ENCODE assay signal across 11 mouse cellular contexts in the genomic region with DNA sequence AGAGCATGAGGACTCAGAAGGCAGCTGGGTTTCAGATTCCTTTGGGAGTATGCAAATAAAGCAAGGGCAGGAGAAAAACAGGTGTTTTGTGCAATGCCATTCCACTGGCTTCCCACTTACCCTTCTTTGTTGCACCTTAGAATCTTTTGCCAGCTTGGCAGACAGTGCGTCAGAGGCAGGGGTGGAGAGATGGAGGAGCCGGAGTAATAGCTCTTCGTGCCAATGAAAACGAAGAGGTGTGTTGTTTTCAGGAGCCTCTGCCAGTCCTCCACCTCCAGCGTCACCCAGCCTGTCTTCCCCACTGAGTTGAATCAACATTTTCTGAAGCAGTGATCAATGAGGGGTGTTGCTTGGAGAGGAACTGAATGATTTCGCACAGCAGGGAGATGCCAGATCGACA.
A peak's percentile ranks its signal among the peaks of the same experiment; 100 is the strongest.
DNase-seq lines count a peak whose midpoint lies in the region; ATAC-seq lines count a peak whose summit lies in the region.
"Had no signal": no experiment of that assay in that cellular context is flagged by ENCODE, and none has a peak within 500 bp of the region (broad histone marks: within the 10 kb centered on the region; RNA-seq: fewer than 3 reads in every experiment).

No protein-coding gene starts in this region.

- H3K9ac ChIP-seq in liver, embryonic 12.5 days, result no peak overlapping the region
- H3K9ac ChIP-seq: liver, embryonic 15.5 days had no signal

- H3K27me3 ChIP-seq in liver, embryonic 12.5 days (replicated peaks), result no peaks in the 10 kb centered on the region
- H3K27me3 ChIP-seq: liver, embryonic 15.5 days had no signal

- no peaks in the 10 kb centered on the region for H3K36me3 ChIP-seq in liver, embryonic 12.5 days
- H3K36me3 ChIP-seq: liver, embryonic 15.5 days had no signal

- H3K4me1 ChIP-seq in liver, embryonic 12.5 days, result no peaks in the 10 kb centered on the region
- H3K4me1 ChIP-seq: liver, embryonic 15.5 days had no signal

- DNase-seq in frontal cortex, postnatal 25 days (ENCODE audit: low spot score in 2 of 2), result no peak
- DNase-seq in right cerebral cortex, adult 2 months (ENCODE audit: low spot score in 2 of 2), result peak; percentile 5 to 34
- DNase-seq in right cerebral cortex, postnatal 4 days, result no peak
- peak; percentile 7 to 34 for DNase-seq in left cerebral cortex, postnatal 25 days (ENCODE audit: low spot score in 2 of 2)
- no peak for DNase-seq in retina, postnatal 1 day
- DNase-seq in retina, embryonic 14.5 days (ENCODE audit: low spot score), result no peak
- DNase-seq: kidney, postnatal 10 days; thymus, postnatal 36 days had no signal

- ATAC-seq in frontal cortex, adult (ENCODE audit: low TSS enrichment), result peak; percentile 41; the same call in 1 of the 2 replicates
- no peak for ATAC-seq in liver, embryonic 12.5 days

- H3K4me2 ChIP-seq in liver, embryonic 12.5 days, result no peak overlapping the region
- H3K4me2 ChIP-seq: liver, embryonic 15.5 days had no signal

- H3K9me3 ChIP-seq in liver, embryonic 12.5 days (replicated peaks), result no peaks in the 10 kb centered on the region
- H3K9me3 ChIP-seq: liver, embryonic 15.5 days had no signal

- no peak overlapping the region for H3K4me3 ChIP-seq in liver, embryonic 12.5 days
- H3K4me3 ChIP-seq: liver, embryonic 15.5 days had no signal

- intact Hi-C loops in left cerebral cortex, postnatal 25 days (cut with DNase I), result no loop called here

- WGBS in liver, embryonic 12.5 days (ENCODE audit: insufficient replicate concordance), result 6% methylated on average over 7 of the region's 7 CpGs

- H3K27ac ChIP-seq in liver, embryonic 12.5 days, result no peak overlapping the region
- H3K27ac ChIP-seq: liver, embryonic 15.5 days had no signal

Comparison
In these comparisons a context has a peak if more than half of its experiments do, and no peak if none do; other contexts are left out.
1. DNase-seq: peak in right cerebral cortex, adult 2 months (2 of 2) and left cerebral cortex, postnatal 25 days (2 of 2); none in frontal cortex, postnatal 25 days (0 of 2), right cerebral cortex, postnatal 4 days (single experiment), retina, postnatal 1 day (single experiment) and retina, embryonic 14.5 days (single experiment).